Mouse (Mus musculus) layer of hippocampus, adult 18-20 months (tissue): ENCODE results near the gene Fhit. TPM values are rescaled to one million over a fixed set of nuclear protein-coding genes. Genes with fewer than 3 reads are reported as not detected.

ENCODE experiments used
- DNase-seq, 2 experiments: peaks; one replicate each; pipeline ENCODE4 v3.0.0; 2022; ENCODE audit warnings: low spot score in 2 of 2
- total RNA-seq, 2 experiments: library from RNA; stranded (reverse); gene quantifications; 2 replicates each; pipeline ENCODE4 v1.2.3; 2021

Fhit gene
- total RNA-seq, 2 experiments from 2014 or later, result 4.0 to 5.5 TPM

DNA sequence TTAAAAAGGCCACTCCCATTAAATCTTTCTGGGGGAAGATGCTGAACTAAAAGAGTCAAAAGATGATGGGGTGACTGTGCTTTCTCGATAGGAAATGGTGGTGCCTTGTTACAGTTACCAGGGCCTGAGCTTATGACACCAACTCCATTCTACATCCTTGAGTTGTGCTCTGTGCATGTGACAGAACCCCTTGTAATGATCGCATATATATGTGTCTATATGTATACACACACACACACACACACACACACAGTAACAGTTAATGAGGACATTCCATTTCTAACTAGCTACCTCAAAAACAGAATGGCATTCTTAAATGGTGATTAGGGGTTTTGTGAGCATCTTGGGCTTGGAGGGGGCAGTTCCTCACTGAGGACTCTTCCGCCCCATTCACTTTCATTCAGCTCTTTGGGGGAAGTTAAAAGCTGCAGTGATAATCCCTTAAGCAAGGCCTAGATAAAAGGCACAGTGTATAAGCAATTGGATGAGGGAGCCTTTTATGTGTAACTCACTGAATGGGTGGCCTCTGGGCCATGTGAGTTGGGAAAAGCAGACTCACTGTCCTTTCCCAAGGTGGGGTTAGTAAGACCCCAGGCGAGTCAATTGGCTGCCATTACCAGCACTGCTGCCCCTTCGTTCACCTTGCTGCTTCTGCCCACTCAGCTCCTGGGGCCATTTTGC is 449.9 kb downstream of the Fhit start:
- no peak for DNase-seq

GRCm38 (mm10) chr14:10710796-10711311 is 451.0 kb downstream of the Fhit start:
- no peak for DNase-seq

GRCm38 (mm10) chr14:10701707-10702106 is 460.1 kb downstream of the Fhit start:
- no peak for DNase-seq

DNA sequence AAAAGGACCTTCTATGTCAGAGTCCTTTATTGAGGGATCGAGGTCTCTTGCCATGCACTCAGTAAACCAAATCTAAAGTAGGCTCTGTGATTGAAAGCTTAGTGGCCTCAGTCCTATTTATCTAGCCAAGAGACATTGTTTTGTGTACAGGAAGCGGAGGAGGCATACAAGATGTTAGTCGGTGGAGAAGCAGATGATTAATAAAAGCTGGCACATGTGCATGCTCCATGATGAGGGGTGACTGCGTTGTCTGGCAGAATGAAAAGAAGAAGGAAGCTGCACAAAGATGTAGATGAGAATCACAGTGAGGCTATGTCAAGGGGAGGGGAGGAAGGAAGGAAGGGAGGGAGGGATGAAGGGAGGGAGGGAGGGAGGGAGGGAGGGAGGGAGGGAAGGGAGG is 481.8 kb downstream of the Fhit start:
- DNase-seq, result peak; percentile 69 to 80

- no peak for DNase-seq
Measured at GRCm38 (mm10) chr14:10679638-10680037, 482.2 kb downstream of the Fhit start.

- DNase-seq, result no peak
Measured at GRCm38 (mm10) chr14:10677627-10678026, 484.2 kb downstream of the Fhit start.

- no peak for DNase-seq
Measured at GRCm38 (mm10) chr14:10660247-10660646, 501.6 kb downstream of the Fhit start.

DNA sequence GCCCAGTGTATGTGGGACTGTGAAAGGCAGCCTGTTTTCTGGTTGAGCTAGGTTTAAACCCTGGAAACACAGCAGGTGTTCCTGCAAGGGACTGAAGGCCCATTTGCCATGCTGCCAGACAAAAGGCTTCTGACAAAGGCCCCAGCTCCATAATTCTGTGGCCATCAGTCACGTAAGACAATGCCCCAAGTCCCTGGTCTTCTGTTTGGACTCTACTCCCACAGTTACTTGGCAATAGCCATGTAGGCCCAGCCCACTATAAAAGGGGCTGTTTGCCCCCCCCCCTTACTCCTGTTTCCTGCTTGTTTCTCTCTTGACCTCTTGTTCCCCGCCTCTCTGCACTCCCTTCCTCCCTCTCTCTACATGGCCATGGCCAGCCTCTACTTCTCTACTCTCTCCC is 502.5 kb downstream of the Fhit start:
- no peak for DNase-seq

- DNase-seq, result no peak
Measured at GRCm38 (mm10) chr14:10658219-10658618, 503.6 kb downstream of the Fhit start.

DNA sequence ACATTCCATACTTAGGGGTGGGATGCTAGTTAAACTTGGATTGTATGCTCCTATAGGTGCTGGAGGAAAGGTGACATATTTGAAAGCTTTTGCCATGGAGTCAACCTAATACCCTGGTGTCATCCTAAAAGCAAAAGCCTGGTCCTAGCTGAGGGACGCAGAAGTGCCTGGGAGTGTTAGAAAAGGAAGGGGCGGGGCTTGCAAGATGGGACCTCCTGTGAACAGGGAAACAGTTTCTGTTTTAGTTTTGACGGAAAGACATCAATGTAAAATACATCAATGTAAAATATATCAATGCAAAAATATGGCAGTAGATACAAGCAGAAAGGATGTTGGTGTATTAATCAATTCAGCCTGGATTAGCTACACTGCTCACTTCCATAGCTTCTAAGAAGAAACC is 504.5 kb downstream of the Fhit start:
- no peak for DNase-seq

GRCm38 (mm10) chr14:10655842-10656241 is 506.0 kb downstream of the Fhit start:
- no peak for DNase-seq

- no peak for DNase-seq
Measured at GRCm38 (mm10) chr14:10647832-10648231, 514.0 kb downstream of the Fhit start.

- DNase-seq, result no peak
Measured at GRCm38 (mm10) chr14:10631783-10632182, 530.1 kb downstream of the Fhit start.

DNA sequence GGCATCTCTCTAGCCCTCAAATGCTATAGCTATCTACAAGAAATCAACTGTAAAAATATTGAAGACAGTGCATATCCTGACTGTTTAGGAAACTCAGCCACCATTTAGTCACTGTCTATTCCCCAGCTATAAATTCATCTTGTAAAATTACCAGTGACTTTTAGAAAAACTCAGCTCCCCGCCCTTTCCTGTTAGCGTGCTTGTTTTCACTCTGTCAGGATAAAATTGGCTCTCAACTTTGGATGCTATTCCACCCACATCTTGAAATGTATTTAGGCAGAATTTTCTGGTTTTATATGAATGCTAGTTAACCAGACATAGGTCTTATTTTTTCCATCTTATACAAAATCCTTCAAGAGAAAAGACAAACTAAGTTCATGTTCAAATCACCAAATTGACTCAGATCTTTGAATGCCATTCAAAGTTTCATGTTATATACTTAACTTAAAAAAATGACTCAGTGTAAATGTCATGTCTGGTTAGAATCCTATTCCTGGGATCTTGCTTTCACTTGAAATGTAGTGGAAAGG is 530.9 kb downstream of the Fhit start:
- DNase-seq, result no peak

- DNase-seq, result no peak
Measured at GRCm38 (mm10) chr14:10593467-10593866, 568.4 kb downstream of the Fhit start.

- peak in 1 of 2 experiments; percentile 6 for DNase-seq
Measured at GRCm38 (mm10) chr14:10568937-10569552, 592.8 kb downstream of the Fhit start.

GRCm38 (mm10) chr14:10567771-10568170 is 594.1 kb downstream of the Fhit start:
- DNase-seq, result no peak

- no peak for DNase-seq
Measured at GRCm38 (mm10) chr14:10554755-10555154, 607.1 kb downstream of the Fhit start.

- DNase-seq, result no peak
Measured at GRCm38 (mm10) chr14:10548632-10549031, 613.2 kb downstream of the Fhit start.

DNA sequence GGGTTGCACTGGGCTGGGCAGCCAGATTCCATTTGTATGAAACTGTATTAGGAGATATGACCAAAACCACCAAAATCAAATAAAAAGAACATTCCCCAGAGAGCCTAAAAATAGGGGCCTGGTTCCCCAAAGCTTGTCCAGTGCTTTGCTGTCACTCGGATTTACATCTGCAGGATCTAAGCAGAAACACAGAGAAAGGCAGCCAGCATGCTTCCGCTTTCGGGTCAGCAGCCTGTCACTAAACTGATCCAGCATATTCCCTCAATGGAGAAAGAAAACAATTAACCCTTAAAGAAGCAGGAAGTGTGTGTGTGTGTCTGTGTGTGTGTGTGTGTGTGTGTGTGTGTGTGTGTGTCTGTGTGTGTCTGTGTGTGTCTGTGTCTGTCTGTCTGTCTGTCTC is 615.9 kb downstream of the Fhit start:
- no peak for DNase-seq

GRCm38 (mm10) chr14:10534862-10535261 is 627.0 kb downstream of the Fhit start:
- DNase-seq, result no peak

GRCm38 (mm10) chr14:10531748-10532500 is 629.9 kb downstream of the Fhit start:
- no peak for DNase-seq
